Mouse (Mus musculus): ENCODE measurements around the gene Cdk5rap1.
"Not testable (repeated sequence)": the region's sequence is repeated elsewhere in the genome, so short reads cannot be mapped to it uniquely, and the experiment has no call there.

Cdk5rap1 gene

DNA sequence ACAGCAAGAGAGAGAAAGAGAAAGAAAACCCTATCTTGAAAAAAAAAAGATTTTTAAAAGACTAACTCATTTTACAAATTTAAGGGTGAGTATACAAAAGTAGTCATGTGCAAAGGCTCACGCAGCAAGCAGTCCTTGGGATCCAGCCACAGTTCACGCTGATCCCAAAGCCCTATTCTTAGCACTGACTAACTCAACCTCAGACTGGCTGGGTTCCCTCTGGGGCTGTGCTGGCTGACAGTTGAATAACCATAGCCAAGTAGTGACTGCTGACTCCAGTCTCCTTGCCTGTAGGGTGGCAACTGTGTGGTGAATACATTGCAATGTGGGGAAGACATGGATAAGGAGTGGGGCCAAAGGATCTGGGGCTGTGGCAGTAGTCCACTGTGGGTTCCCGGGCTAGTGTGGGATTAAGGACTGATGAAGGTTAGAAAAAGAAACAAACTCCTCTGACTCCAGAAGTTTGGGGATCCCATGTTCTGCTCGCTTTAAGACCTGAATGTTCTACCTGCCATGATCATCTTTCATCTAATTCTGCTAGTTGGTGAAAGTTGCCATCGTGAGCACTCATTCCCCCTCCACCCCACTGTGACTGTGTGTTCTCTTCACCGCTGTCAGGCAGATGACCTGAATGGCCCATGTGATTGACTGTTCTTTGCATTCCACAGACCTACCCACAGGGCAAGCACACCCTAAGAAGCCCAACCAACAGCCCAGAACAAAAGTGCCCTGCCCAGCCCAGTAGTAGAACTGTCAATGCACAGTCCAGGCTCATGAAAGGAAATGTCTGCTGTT lies 2.2 kb upstream of the Cdk5rap1 start:
- peak; percentile 99 for DNase-seq (ENCODE audit: low read depth)

DNA sequence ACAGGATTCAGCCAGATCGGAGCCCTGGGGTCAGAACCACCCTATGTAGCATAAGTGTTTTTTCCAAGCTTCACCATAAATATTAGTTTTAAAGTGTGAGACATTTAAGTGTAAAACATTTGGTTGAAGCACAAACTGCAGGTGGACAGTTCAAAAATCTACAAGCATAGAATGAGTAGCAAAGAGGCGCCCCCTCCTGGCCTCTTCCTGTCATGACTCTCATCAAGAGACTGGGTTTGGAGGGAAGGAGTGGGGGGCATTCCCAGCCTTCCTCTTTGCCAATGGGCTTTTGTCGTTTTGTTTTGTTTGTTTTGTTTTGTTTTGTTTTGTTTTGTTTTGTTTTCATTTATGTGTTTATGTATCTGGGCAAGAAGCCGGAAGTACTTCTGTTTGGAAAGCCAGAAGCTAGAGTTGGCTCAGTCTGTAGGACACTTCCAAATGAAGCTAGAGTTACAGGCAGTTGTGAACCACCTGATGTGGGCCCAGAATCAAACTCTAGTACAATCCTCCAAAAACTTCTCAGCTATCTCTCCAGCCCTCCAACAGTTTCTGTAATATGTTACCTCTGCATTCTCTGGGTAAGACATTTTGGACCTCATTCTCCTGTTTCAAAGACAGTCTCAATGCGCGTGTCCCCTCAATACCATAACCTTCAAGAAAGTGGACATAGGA lies 1.3 kb upstream of the Cdk5rap1 start:
- DNase-seq (ENCODE audit: low read depth): no peak

DNA sequence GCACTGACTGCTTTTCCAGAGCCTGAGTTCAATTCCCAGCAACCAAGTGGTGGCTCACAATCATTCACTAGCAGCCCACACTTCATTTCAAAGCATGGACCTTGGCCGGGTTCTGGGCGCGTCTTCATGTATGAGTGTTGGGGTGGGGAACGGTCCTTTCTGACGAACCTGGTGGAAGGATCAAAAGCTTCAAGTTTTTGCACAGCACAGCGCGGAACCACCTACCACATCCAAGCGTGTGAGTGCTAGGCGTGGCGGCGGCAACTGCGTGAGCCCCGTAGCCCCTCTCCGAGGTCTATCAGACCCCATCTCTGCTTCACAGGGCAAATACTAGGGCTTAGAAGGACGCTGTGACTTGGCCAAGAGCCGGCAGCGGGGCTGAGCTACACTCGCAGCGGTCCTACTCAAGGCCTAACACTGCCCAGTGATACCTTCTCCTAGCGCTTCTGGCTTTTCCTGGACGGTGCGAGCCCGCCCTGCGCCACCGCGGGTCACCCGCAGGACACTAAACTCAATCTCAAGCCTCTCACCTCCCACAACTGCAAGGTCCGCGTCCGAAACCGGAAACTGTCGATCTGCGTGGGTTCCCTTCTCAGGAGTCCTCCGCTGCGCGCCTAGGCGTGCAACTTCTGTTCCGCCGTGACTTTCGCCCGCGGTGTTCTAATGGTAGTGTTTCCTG lies 520 bp downstream of the Cdk5rap1 start:
- DNase-seq (ENCODE audit: low read depth): peak; percentile 65

DNA sequence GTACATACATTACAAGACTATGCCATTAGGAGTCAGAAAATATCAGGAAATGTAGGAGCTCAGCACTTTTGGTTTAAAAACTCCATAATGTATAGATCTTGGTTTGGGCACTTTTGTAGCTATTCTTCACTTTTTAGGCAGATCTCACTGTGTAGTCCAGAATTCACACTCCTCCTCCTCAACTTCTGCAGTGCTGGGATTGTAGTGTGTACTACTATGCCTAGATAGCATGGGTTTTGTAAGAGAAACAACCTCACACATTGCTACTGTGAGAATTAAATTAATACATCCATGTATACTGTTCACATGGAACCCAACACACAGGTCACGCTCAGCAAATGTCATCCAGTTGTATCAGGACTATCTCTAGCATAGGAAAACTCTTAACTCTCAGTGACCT lies 5.3 kb downstream of the Cdk5rap1 start:
- DNase-seq (ENCODE audit: low read depth): no peak

DNA sequence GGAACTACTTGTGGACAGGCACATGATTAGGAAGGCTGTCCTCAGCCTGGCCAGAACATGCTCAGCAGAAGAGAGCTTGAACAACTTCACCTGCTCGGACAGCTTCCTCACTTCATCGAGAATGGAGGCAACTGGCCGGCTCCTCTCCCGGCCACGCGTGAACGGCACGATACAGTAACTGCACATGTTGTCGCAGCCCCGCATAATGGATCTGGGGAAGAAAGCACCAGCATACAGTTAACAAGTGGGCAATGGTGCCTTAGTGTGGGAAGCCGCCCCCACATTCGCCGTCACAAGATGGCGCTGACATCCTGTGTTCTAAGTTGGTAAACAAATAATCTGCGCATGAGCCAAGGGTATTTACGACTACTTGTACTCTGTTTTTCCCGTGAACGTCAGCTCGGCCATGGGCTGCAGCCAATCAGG lies 18.8 kb downstream of the Cdk5rap1 start:
- not testable (repeated sequence) for DNase-seq (ENCODE audit: low read depth)

DNA sequence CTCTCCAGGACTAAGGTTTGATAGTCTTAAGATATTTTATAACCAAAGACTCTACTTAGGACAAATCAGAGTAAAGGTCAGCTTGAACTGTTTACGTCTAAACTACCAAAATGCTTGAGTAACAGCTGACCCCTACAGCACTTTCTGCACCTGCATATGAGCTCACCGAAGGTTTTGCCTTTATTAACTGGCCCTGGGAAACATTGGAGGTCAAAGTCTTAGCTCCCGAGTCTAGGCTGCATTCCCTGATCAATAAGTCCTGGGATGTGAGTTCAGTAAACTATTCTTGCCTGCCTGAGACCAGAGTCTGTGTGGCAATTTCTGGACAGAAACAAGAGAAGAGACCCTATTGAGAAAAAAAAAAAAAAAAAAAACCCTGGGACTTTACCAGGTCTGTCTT lies 24.7 kb downstream of the Cdk5rap1 start:
- DNase-seq (ENCODE audit: low read depth): no peak

DNA sequence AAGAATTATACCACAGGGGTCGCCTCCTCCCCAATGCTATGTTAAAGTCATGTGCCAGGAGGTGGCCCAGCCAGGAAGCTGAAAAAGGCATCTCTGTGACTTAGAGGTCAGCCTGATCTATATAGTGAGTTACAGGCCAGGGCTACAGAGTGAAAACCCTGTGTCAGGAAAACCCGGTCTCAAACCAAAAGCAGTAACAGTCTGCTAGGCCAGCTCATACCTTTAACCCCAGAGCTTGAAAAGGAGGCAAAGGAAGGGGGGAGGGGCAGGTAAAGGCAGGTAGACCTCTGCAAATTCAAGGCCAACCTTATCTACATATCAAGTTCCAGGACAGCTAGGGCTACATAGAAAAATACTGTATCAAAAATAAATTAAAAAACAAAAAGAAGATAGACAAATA lies 33.5 kb downstream of the Cdk5rap1 start:
- no peak for DNase-seq (ENCODE audit: low read depth)

DNA sequence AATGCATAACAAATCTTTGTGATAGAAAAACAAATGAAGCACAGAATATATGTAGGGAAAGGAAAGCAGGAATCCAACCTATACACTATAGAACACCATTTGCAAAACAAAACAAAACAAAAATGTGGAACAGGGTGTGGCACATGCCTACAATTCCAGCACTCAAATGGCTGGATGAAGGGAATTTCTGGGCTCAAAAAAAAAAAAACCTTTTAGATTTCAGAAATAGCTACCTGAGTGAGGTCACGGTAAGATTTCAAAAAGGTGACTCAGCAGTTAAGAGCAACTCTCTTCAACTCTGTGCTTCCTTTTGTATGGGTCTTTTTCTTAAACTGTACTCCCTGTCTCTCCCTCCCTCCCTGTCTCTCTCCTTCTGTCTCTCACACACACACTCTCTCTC lies 34.6 kb downstream of the Cdk5rap1 start:
- DNase-seq (ENCODE audit: low read depth): no peak

DNA sequence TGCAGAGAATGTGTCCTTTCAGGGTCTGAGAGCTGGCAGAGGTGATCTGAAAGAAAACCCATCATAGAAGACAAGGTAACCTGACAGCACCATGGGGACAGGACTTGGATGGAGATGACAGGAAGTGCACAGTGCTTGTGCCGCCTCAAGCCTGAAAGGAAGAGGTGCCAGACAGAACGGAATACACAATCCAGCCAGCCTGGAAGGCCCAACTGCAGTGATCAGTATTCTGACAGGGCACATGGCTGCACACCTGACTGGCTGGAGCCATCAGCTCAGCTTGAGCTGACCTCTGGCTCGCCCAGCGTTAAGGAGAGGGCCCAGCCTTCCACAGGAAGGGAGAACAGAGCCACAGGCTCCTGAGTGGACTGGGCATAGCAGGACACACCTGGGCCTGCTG lies 37.2 kb downstream of the Cdk5rap1 start:
- DNase-seq (ENCODE audit: low read depth): no peak

DNA sequence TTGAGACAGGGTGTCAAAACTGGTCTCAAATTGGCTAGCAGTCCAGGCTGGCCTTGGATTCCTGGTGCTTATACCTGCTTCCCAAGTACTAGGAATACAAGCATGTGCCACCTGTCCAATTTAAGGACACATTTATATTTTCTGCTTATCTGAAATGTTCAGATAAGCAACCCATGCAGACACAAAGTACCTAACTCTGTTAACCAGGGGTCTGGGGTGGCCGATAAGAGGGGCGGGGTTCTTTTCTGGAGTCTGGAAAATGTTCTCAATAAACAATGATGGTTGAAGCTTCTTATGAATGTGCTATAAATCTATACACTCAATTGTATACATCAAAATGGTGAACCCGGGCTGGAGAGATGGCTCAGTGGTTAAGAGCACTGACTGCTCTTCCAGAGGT lies 46.0 kb downstream of the Cdk5rap1 start:
- DNase-seq (ENCODE audit: low read depth): no peak

DNA sequence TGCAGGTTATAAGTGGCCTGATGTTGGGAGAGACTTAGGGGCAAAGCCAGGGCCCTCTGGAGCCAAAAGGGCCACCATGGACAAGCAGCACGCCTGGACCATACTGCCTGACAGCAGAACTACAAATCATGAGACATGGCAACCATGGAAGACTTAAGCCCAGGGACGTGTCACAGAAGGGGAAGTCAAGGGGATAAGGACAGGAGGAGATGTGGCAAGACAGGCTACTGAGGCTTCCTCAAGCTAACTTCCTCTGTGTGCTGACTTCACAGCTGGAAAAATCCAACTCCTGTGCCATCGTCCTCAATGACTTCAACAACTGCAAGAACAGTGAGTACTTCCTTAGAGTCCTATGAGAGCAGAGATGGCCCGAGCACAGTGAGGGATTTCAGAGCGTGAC lies 59.0 kb downstream of the Cdk5rap1 start:
- DNase-seq (ENCODE audit: low read depth): not testable (repeated sequence)

DNA sequence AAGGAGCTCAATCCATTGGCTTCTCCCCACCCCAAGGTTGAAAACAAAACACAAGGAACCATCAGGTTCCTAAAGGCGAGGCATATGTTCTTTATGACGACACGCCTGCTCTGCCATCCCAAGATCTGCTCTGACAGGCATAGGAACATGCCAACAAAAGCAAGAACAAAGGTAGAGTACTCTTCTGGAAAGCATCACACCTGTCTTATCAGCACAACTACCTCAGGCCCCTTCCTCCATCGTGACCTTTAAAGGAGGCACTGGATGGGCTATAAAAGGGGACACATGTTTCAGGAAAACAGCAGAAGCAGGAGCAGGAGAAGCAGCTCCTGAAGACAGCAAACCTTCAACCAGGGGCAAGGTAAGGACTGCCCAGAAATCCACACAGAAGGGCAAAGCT lies 65.9 kb downstream of the Cdk5rap1 start, which contains the start of gene Bpifb9b:
Gene Bpifb9b, plus strand, starts transcription at position 301 of the 400 bp plus-strand sequence.
- DNase-seq (ENCODE audit: low read depth): not testable (repeated sequence)

DNA sequence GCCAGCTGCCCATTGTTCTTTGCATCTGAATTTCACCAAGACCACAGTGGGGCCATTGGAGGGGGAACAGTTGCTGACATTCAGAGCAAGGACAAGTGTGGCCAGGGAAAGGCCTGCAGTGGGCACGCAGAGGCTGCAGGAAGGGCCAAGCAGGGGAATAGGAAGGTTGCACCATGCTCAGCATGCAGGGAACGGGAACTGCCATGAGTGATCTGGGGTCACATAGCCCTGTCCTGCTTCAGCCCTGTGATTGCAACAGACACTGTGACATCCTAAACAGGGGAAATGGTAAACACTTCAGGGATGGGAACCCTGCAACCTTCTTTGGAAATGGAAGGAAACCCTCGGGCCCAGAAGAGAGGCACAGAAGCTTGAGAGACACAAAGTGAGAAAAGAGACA lies 68.2 kb downstream of the Cdk5rap1 start:
- DNase-seq (ENCODE audit: low read depth): not testable (repeated sequence)

DNA sequence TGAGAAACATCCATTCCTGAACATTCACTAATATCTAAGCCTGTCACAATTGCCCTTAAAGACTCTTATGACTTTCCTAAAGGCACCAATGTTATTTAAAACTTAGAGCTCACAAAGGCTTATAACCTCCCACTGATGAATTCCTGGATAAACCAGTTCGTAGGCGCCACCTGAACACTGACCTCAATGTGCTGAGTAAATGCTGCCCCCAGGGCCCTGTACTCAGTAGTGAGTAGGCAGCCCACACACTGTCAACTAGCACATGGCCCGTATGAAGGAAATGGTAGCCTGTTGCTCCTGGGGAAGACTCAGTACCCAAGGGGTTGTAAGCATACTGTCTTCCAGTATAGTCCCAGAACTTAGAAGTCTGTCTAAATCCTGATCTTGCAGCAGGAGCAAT lies 71.0 kb downstream of the Cdk5rap1 start:
- no peak for DNase-seq (ENCODE audit: low read depth)

DNA sequence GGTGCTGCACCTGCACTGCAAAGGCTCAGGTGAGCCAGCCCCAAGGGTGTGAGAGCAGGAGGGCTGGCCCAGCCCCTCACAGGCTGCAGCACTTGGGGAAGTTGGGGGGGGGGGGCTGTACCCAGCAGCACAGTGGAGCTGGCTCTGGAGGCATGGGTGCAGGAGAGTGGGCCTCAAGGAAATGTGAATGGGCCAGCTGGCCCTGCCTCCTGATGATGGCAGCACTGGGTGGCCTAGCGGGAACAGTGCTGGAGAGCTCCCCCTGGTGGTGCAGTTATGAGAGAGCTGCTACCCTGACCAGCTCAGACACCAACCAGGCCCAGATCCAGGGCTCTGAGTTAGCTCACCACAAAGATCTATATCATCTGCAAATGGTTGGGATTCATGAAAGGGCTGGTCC lies 72.3 kb downstream of the Cdk5rap1 start:
- DNase-seq (ENCODE audit: low read depth): peak; percentile 20

DNA sequence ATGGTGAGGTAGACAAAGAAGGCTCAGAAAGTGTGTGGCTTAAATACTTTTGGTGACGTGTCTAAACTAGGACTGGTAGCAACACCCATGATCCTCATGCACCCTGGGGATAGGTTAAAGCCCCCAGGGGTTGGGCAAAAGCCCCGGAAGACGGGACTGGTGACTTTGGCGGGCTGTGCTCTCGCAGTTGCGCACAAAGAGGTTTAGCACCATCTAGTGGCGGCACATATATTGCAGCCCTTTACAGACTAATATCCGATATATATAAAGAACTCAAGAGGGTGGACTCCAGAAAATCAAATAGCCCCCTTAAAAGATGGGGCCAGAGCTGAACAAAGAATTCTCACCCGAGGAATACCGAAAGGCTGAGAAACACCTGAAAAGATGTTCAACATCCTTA lies 78.1 kb downstream of the Cdk5rap1 start:
- DNase-seq (ENCODE audit: low read depth): peak; percentile 4

DNA sequence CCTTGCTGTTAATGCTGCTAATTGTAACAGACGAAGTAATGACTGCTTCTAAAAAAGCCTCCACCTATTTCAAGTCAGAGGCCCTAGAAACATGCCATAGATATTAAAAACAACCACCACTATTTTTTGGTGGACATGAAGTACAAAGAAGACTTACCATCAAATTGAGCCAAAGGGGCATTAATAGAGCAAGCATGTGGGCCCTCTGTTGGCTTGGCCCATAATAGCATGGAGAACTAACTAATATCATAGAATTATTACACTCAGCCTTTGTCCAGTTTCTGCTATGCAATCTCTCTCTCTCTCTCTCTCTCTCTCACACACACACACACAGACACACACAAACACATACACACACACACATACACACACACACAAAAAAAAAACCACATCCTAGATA lies 80.0 kb downstream of the Cdk5rap1 start:
- no peak for DNase-seq (ENCODE audit: low read depth)

DNA sequence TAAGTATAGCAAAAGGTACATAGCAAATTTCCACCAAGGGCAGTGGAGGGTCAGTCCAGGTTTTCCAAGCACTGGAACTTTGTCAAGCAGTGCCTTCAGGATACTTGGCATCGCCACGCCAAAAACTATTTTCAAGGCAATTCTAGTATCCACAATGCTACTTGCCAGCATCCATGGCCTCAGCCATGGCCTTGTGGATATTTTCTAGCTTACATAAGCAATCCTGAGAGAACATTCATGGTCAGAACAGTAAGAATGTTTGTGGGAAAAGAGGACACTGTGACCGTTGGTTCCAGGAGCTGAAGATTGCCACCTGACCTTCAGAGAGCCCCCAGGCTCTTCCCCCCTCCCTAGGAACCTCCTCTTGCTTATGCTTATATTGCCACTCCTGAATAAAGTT lies 80.9 kb downstream of the Cdk5rap1 start:
- not testable (repeated sequence) for DNase-seq (ENCODE audit: low read depth)

All from fibroblast of lung, adult 2 months (primary cell).